Mouse (Mus musculus) intestine, embryonic 16.5 days (tissue): ENCODE data around the gene Wnt9a. TPM values are rescaled to one million over a fixed set of nuclear protein-coding genes. Genes with fewer than 3 reads are reported as not detected.

Experiments used
- ATAC-seq: fragments of 200-750 bp; cut with Nextera tagmentation; 2 replicates; pipeline ENCODE4 v1.8.0; 2017; ENCODE audit warnings: moderate TSS enrichment, moderate library complexity
- H3K27ac ChIP-seq: fragments of 300-500 bp; sonication (generic); 2 replicates; pipeline ENCODE4 v1.5.1; 2014; ENCODE audit warnings: mild to moderate bottlenecking, low read length
- H3K27me3 ChIP-seq: fragments of 300-500 bp; sonication (generic); replicated peaks from 2 replicates; pipeline ENCODE4 v1.6.1; 2014; ENCODE audit warnings: low read length, control low read depth, mixed read lengths; ENCODE audit not compliant: control insufficient read depth, insufficient read depth
- H3K36me3 ChIP-seq: fragments of 300-500 bp; sonication (generic); 2 replicates; pipeline ENCODE4 v1.6.1; 2014; ENCODE audit warnings: low read length, control low read depth; ENCODE audit not compliant: control insufficient read depth, insufficient read depth
- H3K4me1 ChIP-seq: fragments of 300-500 bp; sonication (generic); 2 replicates; pipeline ENCODE4 v1.6.1; 2014; ENCODE audit warnings: low read length, control low read depth, mixed read lengths; ENCODE audit not compliant: control insufficient read depth, insufficient read depth
- H3K4me2 ChIP-seq: fragments of 300-500 bp; sonication (generic); 2 replicates; pipeline ENCODE4 v1.6.1; 2014; ENCODE audit warnings: low read depth, low read length, control low read depth
- H3K4me3 ChIP-seq: fragments of 300-500 bp; sonication (generic); 2 replicates; pipeline ENCODE4 v1.5.1; 2014; ENCODE audit warnings: mild to moderate bottlenecking, low read length
- H3K9ac ChIP-seq: fragments of 300-500 bp; sonication (generic); 2 replicates; pipeline ENCODE4 v1.6.1; 2014; ENCODE audit warnings: low read depth, low read length
- H3K9me3 ChIP-seq: fragments of 300-500 bp; sonication (generic); 2 replicates; pipeline ENCODE4 v1.6.1; 2016; ENCODE audit warnings: low read length, control low read depth; ENCODE audit not compliant: control insufficient read depth
- WGBS: fragments of 180-500 bp; shearing (Covaris S2); extraction: QIAGEN DNeasy Blood & Tissue Kit; methylation state at CpG from one replicate; pipeline ENCODE4 v1.1.7; 2014; 5-methylcytosine and 5-hydroxymethylcytosine counted together
- polyA plus RNA-seq: library from polyadenylated mRNA; unstranded; fragments of >200 nt; fragmentation: Nextera tagmentation; extraction: Ambion mirVana; gene quantifications from 2 replicates; pipeline ENCODE4 v1.2.1, GENCODE M21; 2015

Gene Wnt9a
- polyA plus RNA-seq, 1 experiment from 2014 or later, result 4.4 TPM

GRCm38 (mm10) chr11:59327625-59328024 lies 20.9 kb downstream of the Wnt9a start:
- WGBS, result 86% methylated on average over 18 of the region's 18 CpGs
- H3K4me2 ChIP-seq, result no peak overlapping the region
- H3K4me3 ChIP-seq, result no peak overlapping the region
- peaks cover 10% of the 10 kb centered on the region; the same call in 1 of the 2 replicates for H3K4me1 ChIP-seq
- no peak overlapping the region for H3K27ac ChIP-seq
- no peak overlapping the region for H3K9ac ChIP-seq
- no peaks in the 10 kb centered on the region for H3K27me3 ChIP-seq
- no peaks in the 10 kb centered on the region for H3K36me3 ChIP-seq
- no peak for ATAC-seq
- H3K9me3 ChIP-seq, result no peaks in the 10 kb centered on the region

- 63% methylated on average over 6 of the region's 6 CpGs for WGBS
- no peak overlapping the region for H3K27ac ChIP-seq
Measured at GRCm38 (mm10) chr11:59329616-59330015, 22.9 kb downstream of the Wnt9a start.

GRCm38 (mm10) chr11:59330560-59330959 lies 23.8 kb downstream of the Wnt9a start:
- Histone ChIP-seq H3K4me2 (no peak overlapping the region), H3K36me3 (no peaks in the 10 kb centered on the region), H3K9me3 (no peaks in the 10 kb centered on the region), H3K27me3 (no peaks in the 10 kb centered on the region), H3K4me3 (no peak overlapping the region), H3K9ac (no peak overlapping the region), H3K4me1 (0 out of 2 replicates have a peak, but pooled peaks cover 4% of the 10 kb centered on the region), H3K27ac (no peak overlapping the region)
- WGBS, result 45% methylated on average over 5 of the region's 5 CpGs
- peak; percentile 37; the same call in 1 of the 2 replicates for ATAC-seq

More at GRCm38 (mm10) chr11:59329616-59330015, 22.9 kb downstream of the Wnt9a start:
- Histone ChIP-seq H3K4me1 (peaks cover 6% of the 10 kb centered on the region; the same call in 1 of the 2 replicates), H3K36me3 (no peaks in the 10 kb centered on the region), H3K27me3 (no peaks in the 10 kb centered on the region), H3K9ac (no peak overlapping the region), H3K4me3 (no peak overlapping the region), H3K4me2 (no peak overlapping the region), H3K9me3 (no peaks in the 10 kb centered on the region)
- no peak for ATAC-seq

GRCm38 (mm10) chr11:59331167-59331869 lies 24.6 kb downstream of the Wnt9a start:
- Histone ChIP-seq H3K4me3 (no peak overlapping the region), H3K27ac (no peak overlapping the region), H3K27me3 (no peaks in the 10 kb centered on the region), H3K9ac (no peak overlapping the region), H3K36me3 (no peaks in the 10 kb centered on the region), H3K4me1 (0 out of 2 replicates have a peak, but pooled peaks cover 4% of the 10 kb centered on the region), H3K9me3 (no peaks in the 10 kb centered on the region), H3K4me2 (no peak overlapping the region)
- WGBS, result 68% methylated on average over 16 of the region's 16 CpGs
- peak; percentile 86 for ATAC-seq

GRCm38 (mm10) chr11:59332938-59333337 lies 26.2 kb downstream of the Wnt9a start:
- Histone ChIP-seq H3K27me3 (no peaks in the 10 kb centered on the region), H3K9me3 (no peaks in the 10 kb centered on the region), H3K27ac (no peak overlapping the region), H3K9ac (no peak overlapping the region), H3K4me2 (no peak overlapping the region), H3K4me3 (no peak overlapping the region), H3K4me1 (0 out of 2 replicates have a peak, but pooled peaks cover 4% of the 10 kb centered on the region), H3K36me3 (no peaks in the 10 kb centered on the region)
- WGBS, result 51% methylated on average over 9 of the region's 9 CpGs
- no peak for ATAC-seq

- no peak for ATAC-seq
- Histone ChIP-seq H3K4me2 (no peak overlapping the region), H3K9ac (no peak overlapping the region), H3K4me1 (0 out of 2 replicates have a peak, but pooled peaks cover 4% of the 10 kb centered on the region), H3K27ac (no peak overlapping the region), H3K36me3 (no peaks in the 10 kb centered on the region), H3K4me3 (no peak overlapping the region), H3K27me3 (no peaks in the 10 kb centered on the region), H3K9me3 (no peaks in the 10 kb centered on the region)
- WGBS, result 79% methylated on average over 4 of the region's 4 CpGs
Measured at GRCm38 (mm10) chr11:59335150-59335549, 28.4 kb downstream of the Wnt9a start.

- H3K27me3 ChIP-seq, result no peaks in the 10 kb centered on the region
- H3K9me3 ChIP-seq, result no peaks in the 10 kb centered on the region
- 0 out of 2 replicates have a peak, but pooled peaks cover 4% of the 10 kb centered on the region for H3K4me1 ChIP-seq
- H3K4me2 ChIP-seq, result no peak overlapping the region
- H3K9ac ChIP-seq, result no peak overlapping the region
- H3K4me3 ChIP-seq, result no peak overlapping the region
- 59% methylated on average over 2 of the region's 2 CpGs for WGBS
- no peak overlapping the region for H3K27ac ChIP-seq
- no peak for ATAC-seq
- no peaks in the 10 kb centered on the region for H3K36me3 ChIP-seq
Measured at GRCm38 (mm10) chr11:59335942-59336341, 29.2 kb downstream of the Wnt9a start.

GRCm38 (mm10) chr11:59336381-59336780 lies 29.7 kb downstream of the Wnt9a start:
- Histone ChIP-seq H3K27ac (no peak overlapping the region), H3K4me1 (0 out of 2 replicates have a peak, but pooled peaks cover 4% of the 10 kb centered on the region), H3K9ac (no peak overlapping the region), H3K4me3 (no peak overlapping the region), H3K27me3 (no peaks in the 10 kb centered on the region), H3K36me3 (no peaks in the 10 kb centered on the region), H3K4me2 (no peak overlapping the region), H3K9me3 (no peaks in the 10 kb centered on the region)
- peak; percentile 28; the same call in 1 of the 2 replicates for ATAC-seq
- WGBS, result 18% methylated on average over 1 of the region's 1 CpGs

GRCm38 (mm10) chr11:59337955-59338735 lies 31.4 kb downstream of the Wnt9a start:
- no peak overlapping the region for H3K4me2 ChIP-seq
- no peaks in the 10 kb centered on the region for H3K36me3 ChIP-seq
- ATAC-seq, result no peak
- H3K27me3 ChIP-seq, result no peaks in the 10 kb centered on the region
- no peak overlapping the region for H3K27ac ChIP-seq
- H3K9me3 ChIP-seq, result no peaks in the 10 kb centered on the region
- H3K4me3 ChIP-seq, result no peak overlapping the region
- no peak overlapping the region for H3K9ac ChIP-seq
- H3K4me1 ChIP-seq, result no peaks in the 10 kb centered on the region
- 71% methylated on average over 13 of the region's 13 CpGs for WGBS
